Mouse (Mus musculus): ENCODE measurements around the gene Slit3.

DNA sequence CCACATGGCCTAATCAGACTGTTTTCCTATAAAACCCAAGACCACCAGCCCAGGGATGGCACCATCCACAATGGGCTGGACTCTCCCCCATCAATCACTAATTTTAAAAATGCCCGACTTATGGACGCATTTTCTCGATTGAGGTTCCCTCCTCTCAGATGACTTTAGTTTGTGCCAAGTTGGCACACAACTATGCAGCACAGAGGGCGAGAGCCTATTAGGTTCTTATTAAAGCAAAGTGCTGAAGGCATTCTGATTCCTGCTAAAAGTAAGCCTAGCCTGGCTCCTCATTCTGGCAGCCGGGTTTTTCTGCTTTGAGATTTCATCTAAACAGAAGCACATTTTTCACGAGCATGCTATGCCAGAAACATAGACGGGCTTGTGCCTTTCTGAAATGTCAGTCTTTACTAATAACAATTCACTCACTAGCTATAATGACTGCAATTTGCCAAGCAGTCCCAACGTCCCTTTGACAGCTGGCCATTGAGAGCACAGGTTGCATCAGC, 605.4 kb downstream of the Slit3 start:
- TF ChIP-seq EP300 (IDR thresholded peaks at IDR 0.05; ENCODE audit: low read depth) (no peak), CTCF (IDR thresholded peaks at IDR 0.05; ENCODE audit: low read depth) (no peak)
